ENCODE assay signal across 9 mouse cellular contexts in the genomic region with DNA sequence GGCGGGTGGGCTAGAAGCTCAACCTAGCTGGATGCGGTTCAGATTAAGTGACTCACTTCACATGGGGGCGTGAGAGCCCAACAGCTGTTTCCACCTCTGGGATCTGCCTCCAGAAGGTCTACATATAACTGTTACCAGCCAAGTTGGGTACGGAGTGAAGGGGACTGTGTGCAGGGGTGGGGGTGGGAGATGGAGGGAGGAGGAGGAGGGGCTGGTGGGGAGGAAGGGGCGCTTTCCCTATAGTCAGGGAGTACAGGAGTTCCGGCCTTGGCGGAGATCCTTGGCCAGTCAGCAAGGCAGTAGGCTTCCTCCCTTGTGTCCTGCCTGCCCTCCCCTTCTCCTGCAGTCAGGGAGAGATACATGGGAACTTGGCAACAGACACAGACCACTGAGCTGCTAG. TPM values are rescaled to one million over a fixed set of nuclear protein-coding genes. Genes with fewer than 3 reads are reported as not detected.
DNase-seq lines count a peak whose midpoint lies in the region; ATAC-seq and TF ChIP-seq lines count a peak whose summit lies in the region.
"Had no signal": no experiment of that assay in that cellular context is flagged by ENCODE, and none has a peak within 500 bp of the region (broad histone marks: within the 10 kb centered on the region; RNA-seq: fewer than 3 reads in every experiment).

No protein-coding gene starts in this region.

- intact Hi-C loops in left cerebral cortex, postnatal 14 days (cut with DNase I) = no loop called here

- ATAC-seq in lung, embryonic 14.5 days (ENCODE audit: insufficient read depth) = peak; percentile 64
- no peak for ATAC-seq in megakaryocyte, adult 5-6 weeks (ENCODE audit: poor library complexity, severe bottlenecking)
- ATAC-seq: Patski had no signal

- no peaks in the 10 kb centered on the region for H3K9me3 ChIP-seq in lung, embryonic 14.5 days (ENCODE audit: low read depth, low read length)
- H3K9me3 ChIP-seq in hindbrain, embryonic 10.5 days = no peaks in the 10 kb centered on the region

- H3K27me3 ChIP-seq in lung, embryonic 14.5 days (ENCODE audit: insufficient read depth, low read length) = no peaks in the 10 kb centered on the region
- H3K27me3 ChIP-seq in hindbrain, embryonic 10.5 days (ENCODE audit: insufficient read depth, poor library complexity, severe bottlenecking) = no peaks in the 10 kb centered on the region
- H3K27me3 ChIP-seq: Patski had no signal

- H3K36me3 ChIP-seq in lung, embryonic 14.5 days (ENCODE audit: insufficient read depth) = no peaks in the 10 kb centered on the region
- H3K36me3 ChIP-seq in hindbrain, embryonic 10.5 days = no peaks in the 10 kb centered on the region

- peak; percentile 64 for DNase-seq in lung, embryonic 14.5 days
- DNase-seq in lung, postnatal 14 days = no peak
- DNase-seq in hindbrain, embryonic 10.5 days (ENCODE audit: low spot score) = peak; percentile 37
- DNase-seq in lung, postnatal 10 days = peak; percentile 45
- DNase-seq in testis, postnatal 14 days (ENCODE audit: low spot score) = peak; percentile 44
- no peak for DNase-seq in left cerebral cortex, postnatal 14 days (ENCODE audit: low spot score in 2 of 2)
- no peak for DNase-seq in c-Kit-positive CD71-positive TER-119-positive erythroid progenitor cells, embryonic 14.5 days (ENCODE audit: low spot score)

- no peak for TF ChIP-seq CTCF in lung, embryonic 14.5 days (IDR thresholded peaks at IDR 0.05; ENCODE audit: low read depth)

- H3K4me2 ChIP-seq in lung, embryonic 14.5 days = peak overlapping the region; percentile 54

- H3K9ac ChIP-seq in lung, embryonic 14.5 days = no peak overlapping the region

- H3K27ac ChIP-seq in lung, embryonic 14.5 days (ENCODE audit: low read depth) = peak overlapping the region; percentile 75; the same call in 1 of the 2 replicates
- H3K27ac ChIP-seq in hindbrain, embryonic 10.5 days = peak overlapping the region; percentile 80

- H3K4me3 ChIP-seq in lung, embryonic 14.5 days (ENCODE audit: low read depth, low read length) = no peak overlapping the region
- peak overlapping the region; percentile 30; the same call in 1 of the 2 replicates for H3K4me3 ChIP-seq in hindbrain, embryonic 10.5 days

- 32% methylated on average over 7 of the region's 7 CpGs for WGBS in lung, embryonic 14.5 days
- 41% methylated on average over 7 of the region's 7 CpGs for WGBS in hindbrain, embryonic 10.5 days

- H3K4me1 ChIP-seq in lung, embryonic 14.5 days (ENCODE audit: insufficient read depth) = peaks cover 14% of the 10 kb centered on the region; the same call in 1 of the 2 replicates
- H3K4me1 ChIP-seq in hindbrain, embryonic 10.5 days (replicated peaks) = peaks cover 32% of the 10 kb centered on the region

RNA-seq across cellular contexts. Expression of a gene that starts 35.6 kb away (rescaled TPM):
- polyA plus RNA-seq in lung, embryonic 14.5 days (2014; fragmentation: Nextera tagmentation; extraction: Ambion mirVana) = 671 and 678 TPM in 2 replicates
- 918 and 954 TPM in 2 replicates for polyA plus RNA-seq in hindbrain, embryonic 10.5 days (2016; fragmentation: Nextera tagmentation; extraction: Ambion mirVana)
- 10 to 100 TPM; 65.0 to 67.9 TPM for total RNA-seq in left cerebral cortex, postnatal 14 days (2021)
- total RNA-seq in megakaryocyte, adult 5-6 weeks (2015) = 14.5 and 19.5 TPM in 2 replicates
- 11.3 and 13.3 TPM in 2 replicates for total RNA-seq in megakaryocyte, adult 5-6 weeks (2017)

Comparison
In these comparisons a context has a peak if more than half of its experiments do, and no peak if none do; other contexts are left out.
1. DNase-seq: peak in lung, embryonic 14.5 days (single experiment), hindbrain, embryonic 10.5 days (single experiment), lung, postnatal 10 days (single experiment) and testis, postnatal 14 days (single experiment); none in lung, postnatal 14 days (single experiment), left cerebral cortex, postnatal 14 days (0 of 2) and c-Kit-positive CD71-positive TER-119-positive erythroid progenitor cells, embryonic 14.5 days (single experiment).